Mouse (Mus musculus): ENCODE data around the gene Hist1h2ap.
A peak's percentile ranks its signal among the peaks of the same experiment; 100 is the strongest.

- TF ChIP-seq CTCF (conservative IDR thresholded peaks at IDR 0.05; ENCODE audit: low read length) (no peak), POU5F1 (IDR thresholded peaks at IDR 0.05; ENCODE audit: borderline replicate concordance, low read length) (no peak), NANOG (IDR thresholded peaks at IDR 0.05; ENCODE audit: borderline replicate concordance, low read length) (peak; percentile 26; the same call in 1 of the 2 replicates)
These were observed 47.0 kb downstream of the Hist1h2ap start for GRCm38 (mm10) chr13:21786189-21786898.
